Mouse (Mus musculus): ENCODE data around the gene Mcat. TPM values are rescaled to one million over a fixed set of nuclear protein-coding genes. Genes with fewer than 3 reads are reported as not detected.
A peak's percentile ranks its signal among the peaks of the same experiment; 100 is the strongest.
"Not testable (repeated sequence)": the region's sequence is repeated elsewhere in the genome, so short reads cannot be mapped to it uniquely, and the experiment has no call there.

The Mcat gene
- total RNA-seq, 2 experiments from 2014 or later, result 0.38 to 3.1 TPM

GRCm38 (mm10) chr15:83518215-83519048, 45.2 kb downstream of the Mcat start:
- peak; percentile 84 for ATAC-seq (replicated peaks; ENCODE audit: low FRiP score, poor library complexity, severe bottlenecking)

GRCm38 (mm10) chr15:83515018-83515417, 48.6 kb downstream of the Mcat start:
- ATAC-seq (replicated peaks; ENCODE audit: low FRiP score, poor library complexity, severe bottlenecking), result no peak

GRCm38 (mm10) chr15:83512489-83513281, 50.9 kb downstream of the Mcat start:
- no peak for ATAC-seq (replicated peaks; ENCODE audit: low FRiP score, poor library complexity, severe bottlenecking)

GRCm38 (mm10) chr15:83510805-83511405, 52.7 kb downstream of the Mcat start, which contains the start of gene Ttll1:
Gene Ttll1 (minus strand): TSS chr15:83510893.
- peak; percentile 98 for ATAC-seq (replicated peaks; ENCODE audit: low FRiP score, poor library complexity, severe bottlenecking)

- ATAC-seq (replicated peaks; ENCODE audit: low FRiP score, poor library complexity, severe bottlenecking), result no peak
These were observed 53.4 kb downstream of the Mcat start for GRCm38 (mm10) chr15:83509950-83510804.

- not testable (repeated sequence) for ATAC-seq (replicated peaks; ENCODE audit: low FRiP score, poor library complexity, severe bottlenecking)
These were observed 62.1 kb downstream of the Mcat start for GRCm38 (mm10) chr15:83501483-83501882.

GRCm38 (mm10) chr15:83500352-83500751, 63.2 kb downstream of the Mcat start:
- ATAC-seq (replicated peaks; ENCODE audit: low FRiP score, poor library complexity, severe bottlenecking), result peak; percentile 77

- ATAC-seq (replicated peaks; ENCODE audit: low FRiP score, poor library complexity, severe bottlenecking), result no peak
These were observed 64.3 kb downstream of the Mcat start for GRCm38 (mm10) chr15:83499211-83499755.

- ATAC-seq (replicated peaks; ENCODE audit: low FRiP score, poor library complexity, severe bottlenecking), result no peak
These were observed 66.3 kb downstream of the Mcat start for GRCm38 (mm10) chr15:83497299-83497698.

Other genes with a start within 250 kb of the Mcat start
- 44.1 and 50.7 TPM in 2 replicates for gene Arfgap3, start 213.5 kb downstream of the Mcat start, total RNA-seq (2015; ENCODE audit: low replicate concordance)
- 49.2 and 63.3 TPM in 2 replicates for gene Arfgap3, start 213.5 kb downstream of the Mcat start, total RNA-seq (2017; ENCODE audit: low replicate concordance)
- 102 and 137 TPM in 2 replicates for gene Pacsin2, start 99.2 kb downstream of the Mcat start, total RNA-seq (2015; ENCODE audit: low replicate concordance)
- gene Pacsin2, start 99.2 kb downstream of the Mcat start, total RNA-seq (2017; ENCODE audit: low replicate concordance), result 285 and 310 TPM in 2 replicates
- 8.4 and 8.5 TPM in 2 replicates for gene Ttll1, start 52.9 kb downstream of the Mcat start, total RNA-seq (2015; ENCODE audit: low replicate concordance)
- 1.8 and 8.3 TPM in 2 replicates for gene Ttll1, start 52.9 kb downstream of the Mcat start, total RNA-seq (2017; ENCODE audit: low replicate concordance)
- gene Bik, start 36.9 kb downstream of the Mcat start, total RNA-seq (2015; ENCODE audit: low replicate concordance), result not detected in 2 replicates
- gene Bik, start 36.9 kb downstream of the Mcat start, total RNA-seq (2017; ENCODE audit: low replicate concordance), result 0.84 TPM in 1 of 2 replicates, not detected in the other
- 51.5 and 85.9 TPM in 2 replicates for gene Tspo, start 195 bp downstream of the Mcat start, total RNA-seq (2015; ENCODE audit: low replicate concordance)
- 51.9 and 74.4 TPM in 2 replicates for gene Tspo, start 195 bp downstream of the Mcat start, total RNA-seq (2017; ENCODE audit: low replicate concordance)
- 9.4 and 16.1 TPM in 2 replicates for gene Ttll12, start 31.4 kb upstream of the Mcat start, total RNA-seq (2015; ENCODE audit: low replicate concordance)
- 5.9 and 9.8 TPM in 2 replicates for gene Ttll12, start 31.4 kb upstream of the Mcat start, total RNA-seq (2017; ENCODE audit: low replicate concordance)
- not detected in 2 replicates for gene Scube1, start 161.2 kb upstream of the Mcat start, total RNA-seq (2015; ENCODE audit: low replicate concordance)
- not detected in 2 replicates for gene Scube1, start 161.2 kb upstream of the Mcat start, total RNA-seq (2017; ENCODE audit: low replicate concordance)
- not detected in 2 replicates for gene Mpped1, start 215.7 kb upstream of the Mcat start, total RNA-seq (2015; ENCODE audit: low replicate concordance)
- gene Mpped1, start 215.7 kb upstream of the Mcat start, total RNA-seq (2017; ENCODE audit: low replicate concordance), result not detected in 2 replicates